Mouse (Mus musculus) megakaryocyte, embryonic 14.5 days (primary cell): ENCODE measurements around the gene Cpped1.

Experiments
- FLI1 ChIP-seq: IDR thresholded peaks from 2 replicates; pipeline ENCODE4 v1.6.1; 2012; ENCODE audit warnings: low read length, inconsistent platforms, mixed read lengths
- GATA1 ChIP-seq: IDR thresholded peaks from 3 replicates; pipeline ENCODE4 v1.6.1; 2012; ENCODE audit warnings: mixed read lengths, low read length, inconsistent platforms, borderline replicate concordance

GRCm38 (mm10) chr16:11790476-11790875 lies 118.8 kb downstream of the Cpped1 start:
- TF ChIP-seq GATA1 (no peak), FLI1 (no peak)
